Mouse (Mus musculus): ENCODE results near the gene Ccdc3.
"Not testable (repeated sequence)": the region's sequence is repeated elsewhere in the genome, so short reads cannot be mapped to it uniquely, and the experiment has no call there.

Gene Ccdc3

DNA sequence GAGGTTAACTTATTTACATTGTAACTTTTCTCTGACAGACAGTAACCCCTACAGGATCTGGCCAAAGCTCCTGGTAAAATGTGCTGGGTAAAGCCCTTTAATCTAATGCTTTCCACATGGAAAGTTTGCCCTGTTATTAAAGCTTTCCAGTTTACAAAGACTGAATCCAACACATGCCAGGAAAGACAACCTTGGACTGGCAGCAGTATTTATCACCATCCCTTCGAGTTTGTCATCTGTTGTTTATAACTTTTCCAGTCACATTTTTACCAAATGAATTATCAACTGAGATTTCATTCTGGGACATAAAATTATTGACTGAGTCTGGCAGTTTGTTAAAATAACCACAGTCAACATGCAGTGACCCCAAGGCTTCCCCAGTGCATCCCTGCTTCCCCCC, 77.0 kb downstream of the Ccdc3 start:
- no peak for DNase-seq (ENCODE audit: low read depth, low spot score)

DNA sequence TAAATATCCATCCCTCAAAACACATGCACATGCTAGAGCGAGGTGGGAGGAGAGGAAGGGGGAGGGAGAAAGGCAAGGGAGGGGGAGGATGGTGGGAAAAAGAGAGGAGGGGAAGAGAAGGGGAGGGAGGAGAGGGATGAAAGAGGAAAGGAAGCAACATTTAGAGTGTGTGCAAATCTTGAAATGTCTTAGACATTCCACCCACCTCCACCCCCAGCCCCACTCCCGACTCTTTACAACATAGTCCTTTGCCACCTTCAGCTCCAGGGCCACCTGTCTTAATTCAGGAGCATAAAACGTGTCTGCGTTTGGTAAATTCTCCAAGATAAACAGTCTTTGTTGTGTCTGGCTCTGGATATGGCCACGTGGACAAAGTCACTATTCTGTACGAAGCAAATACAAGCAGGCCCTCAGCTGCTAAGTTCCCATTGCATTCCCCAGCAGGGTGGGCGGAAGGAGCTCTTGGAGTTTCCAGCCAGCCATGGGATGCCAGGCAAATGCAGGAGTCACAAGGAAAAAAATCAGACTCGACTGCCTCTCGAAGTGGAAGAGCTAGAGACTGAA, 77.8 kb downstream of the Ccdc3 start:
- DNase-seq (ENCODE audit: low read depth, low spot score): no peak

DNA sequence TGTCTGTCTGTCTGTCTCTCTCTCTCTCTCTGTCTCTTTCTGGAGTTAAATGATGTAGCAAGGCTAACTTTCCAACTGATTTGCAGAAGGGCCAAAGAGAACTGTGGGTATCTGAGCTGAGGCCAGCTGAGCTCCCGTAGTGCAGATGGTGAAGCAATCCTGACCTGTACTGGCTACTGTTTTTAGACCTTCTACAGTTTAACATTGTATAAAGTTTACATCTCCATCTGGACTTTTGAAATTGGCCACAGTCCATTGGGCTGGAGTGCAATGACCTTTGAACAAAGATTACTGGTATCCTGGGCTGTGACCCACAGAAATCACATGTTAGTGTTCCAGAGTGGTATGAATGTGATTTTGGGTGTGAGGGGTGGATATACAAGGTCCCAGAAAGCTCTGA, 81.6 kb downstream of the Ccdc3 start:
- no peak for DNase-seq (ENCODE audit: low read depth, low spot score)

DNA sequence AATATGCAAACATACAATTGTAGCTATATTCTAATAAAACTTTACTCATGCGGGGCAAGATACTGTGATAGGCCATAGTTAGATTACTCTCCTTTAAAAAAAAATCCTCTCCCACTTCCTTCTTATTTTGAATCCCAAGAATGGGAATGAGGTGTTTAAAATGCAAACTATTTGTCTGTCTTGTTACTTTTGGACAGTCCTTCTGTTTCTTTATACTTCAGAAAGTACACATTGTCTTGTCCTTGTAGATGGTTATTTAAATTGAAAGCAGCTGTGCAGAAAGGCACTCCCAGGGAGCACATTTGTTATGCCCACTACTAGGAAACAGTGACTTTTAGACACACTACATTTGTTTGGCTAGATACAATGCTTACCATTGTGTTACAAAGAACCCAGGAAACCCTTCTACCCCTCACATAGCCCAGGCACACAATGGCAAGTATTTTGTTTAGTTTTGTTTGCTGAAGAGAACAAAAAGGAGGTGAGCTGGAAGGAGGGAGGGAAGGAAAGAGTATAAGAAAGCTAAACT, 82.3 kb downstream of the Ccdc3 start:
- no peak for DNase-seq (ENCODE audit: low read depth, low spot score)

DNA sequence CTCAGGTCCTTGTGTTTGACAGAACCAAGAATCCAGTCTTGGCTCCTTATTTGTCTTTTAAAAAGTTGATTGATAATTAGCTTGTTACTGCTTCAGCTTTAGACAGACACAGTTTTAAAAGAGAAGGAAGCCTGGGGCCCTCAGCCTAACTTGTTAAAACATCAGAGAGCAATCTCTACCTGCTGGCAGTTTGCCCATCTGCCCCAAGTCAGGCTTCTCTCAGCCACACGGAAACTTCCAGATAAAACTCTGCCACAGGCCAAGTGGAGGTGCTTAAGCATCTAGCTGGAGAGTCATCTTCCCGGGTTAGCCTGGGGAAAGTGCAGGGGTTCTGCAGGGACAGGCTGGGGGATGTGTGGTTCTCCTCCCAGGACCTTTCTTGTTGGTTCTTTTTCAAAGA, 85.0 kb downstream of the Ccdc3 start:
- DNase-seq (ENCODE audit: low read depth, low spot score): no peak

DNA sequence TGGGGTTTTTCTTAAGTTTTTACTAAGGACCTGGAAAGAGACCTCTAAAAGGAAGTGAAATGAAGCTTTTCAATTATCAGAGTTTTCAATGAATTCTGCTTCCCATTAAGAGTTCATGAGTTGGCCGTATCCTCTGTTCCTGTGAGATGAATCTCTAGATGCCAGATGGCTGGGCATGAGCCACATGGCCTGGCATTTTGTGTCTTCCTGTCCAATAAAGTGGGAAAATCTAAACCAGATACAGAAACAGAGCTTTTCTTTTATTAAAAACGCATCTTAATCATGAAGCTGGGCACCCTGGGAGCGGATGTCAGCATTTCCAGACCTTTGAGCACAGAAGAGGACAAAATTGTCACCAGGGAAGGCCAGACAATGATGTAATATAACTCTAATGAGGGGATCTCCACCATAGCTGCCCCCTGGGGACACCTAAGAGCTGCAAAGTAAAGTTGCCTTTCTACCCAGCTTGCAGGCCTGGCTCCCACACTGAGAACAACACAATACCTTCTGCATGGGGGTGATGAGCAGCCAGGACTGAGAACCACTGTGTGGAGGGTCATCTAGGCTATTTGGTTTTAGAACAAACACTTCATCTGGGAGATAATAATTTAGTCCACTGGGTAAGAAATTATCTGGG, 99.4 kb downstream of the Ccdc3 start:
- no peak for DNase-seq (ENCODE audit: low read depth, low spot score)

DNA sequence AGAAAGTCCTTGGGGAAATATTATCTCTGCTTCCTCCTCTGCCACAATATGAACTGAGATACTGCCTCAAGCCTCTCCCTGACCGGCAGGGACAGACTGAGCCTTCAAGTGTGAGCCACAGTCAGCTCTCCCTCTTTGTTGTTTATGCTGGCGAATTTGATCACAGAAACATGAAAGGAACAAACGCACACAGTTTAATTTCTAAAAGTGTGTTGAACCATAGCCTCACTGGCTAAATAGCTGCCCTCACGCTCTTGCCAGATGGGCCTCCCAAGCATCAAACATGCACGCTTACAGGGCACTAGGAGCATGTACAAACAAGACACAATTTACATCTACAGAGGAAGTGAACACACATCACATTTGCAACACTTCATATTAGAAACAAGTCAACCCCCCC, 100.3 kb downstream of the Ccdc3 start:
- DNase-seq (ENCODE audit: low read depth, low spot score): no peak

DNA sequence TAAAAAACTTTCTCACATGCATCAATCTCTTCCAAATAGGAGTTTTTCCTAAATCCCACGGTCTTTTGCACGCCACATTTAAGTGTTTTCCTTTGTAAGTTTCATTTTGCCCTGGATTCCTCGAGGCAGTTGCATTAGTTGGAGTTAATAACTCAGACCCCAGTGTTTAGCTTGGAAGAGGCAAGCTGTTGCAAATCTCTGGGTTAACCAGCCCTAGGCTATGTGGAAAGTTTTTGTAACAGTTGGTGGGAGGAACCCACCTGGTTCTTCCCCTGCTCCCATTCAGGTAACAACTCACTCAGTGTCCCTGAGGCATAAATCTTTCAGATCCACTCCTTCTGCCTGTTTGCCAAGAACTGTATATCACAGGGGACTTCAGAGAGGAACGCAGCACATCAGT, 101.9 kb downstream of the Ccdc3 start:
- no peak for DNase-seq (ENCODE audit: low read depth, low spot score)

DNA sequence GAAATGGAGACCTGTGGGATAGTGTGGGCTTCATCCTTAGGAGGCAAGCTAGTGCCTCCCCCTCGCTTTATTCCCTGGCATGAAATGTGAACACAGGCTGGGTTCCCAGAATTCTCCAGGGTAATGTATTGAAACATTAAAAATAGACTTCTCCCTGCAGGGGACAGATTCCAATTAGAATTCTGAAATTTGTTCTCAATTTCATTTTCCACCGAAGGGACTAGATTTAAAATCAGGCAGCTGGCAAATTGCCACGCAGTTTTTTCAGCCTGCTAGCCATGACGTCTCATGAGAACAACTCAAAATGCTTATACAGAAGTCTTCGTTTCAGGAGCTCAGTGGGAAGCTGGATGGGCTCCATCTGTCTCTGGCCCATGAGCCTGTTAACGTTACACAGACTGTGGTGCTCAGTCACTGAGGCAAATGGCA, 103.9 kb downstream of the Ccdc3 start:
- DNase-seq (ENCODE audit: low read depth, low spot score): no peak

DNA sequence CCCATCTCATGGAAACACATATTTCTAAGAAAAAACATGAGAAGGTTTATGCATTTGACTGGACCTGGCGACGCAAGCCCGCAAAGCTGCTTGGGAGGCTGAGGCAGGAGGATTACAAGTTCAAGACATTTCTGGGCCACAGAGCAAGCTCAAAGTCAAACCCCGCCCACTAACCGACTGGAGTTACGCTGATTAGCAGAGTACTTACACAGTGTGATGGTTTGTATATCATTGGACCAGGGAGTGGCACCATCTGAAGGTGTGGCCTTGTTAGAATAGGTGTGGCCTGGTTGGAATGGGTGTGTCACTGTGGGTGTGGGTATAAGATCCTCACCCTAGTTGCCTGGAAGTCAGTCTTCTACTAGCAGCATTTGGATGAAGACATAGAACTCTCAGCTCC, 111.6 kb downstream of the Ccdc3 start:
- not testable (repeated sequence) for DNase-seq (ENCODE audit: low read depth, low spot score)

DNA sequence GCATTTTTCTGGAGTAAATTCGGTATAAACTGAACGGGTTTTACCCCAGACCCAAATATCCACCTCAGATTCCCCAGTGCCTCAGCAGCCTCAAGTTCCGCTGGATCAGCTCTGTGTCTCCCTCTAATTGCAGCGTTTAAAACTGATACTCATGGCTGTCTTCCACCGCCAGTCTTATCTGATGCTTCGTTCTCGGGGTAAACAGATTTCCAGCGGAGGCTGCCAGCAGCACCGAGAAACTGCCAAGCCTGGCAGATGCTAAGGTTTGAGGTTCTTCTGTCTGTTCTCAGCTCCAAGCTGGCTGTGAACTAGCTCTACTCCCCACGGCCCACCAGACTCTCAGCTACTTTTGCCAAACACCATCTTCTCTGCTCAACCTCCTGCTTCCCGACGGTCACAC, 112.4 kb downstream of the Ccdc3 start:
- DNase-seq (ENCODE audit: low read depth, low spot score): no peak

DNA sequence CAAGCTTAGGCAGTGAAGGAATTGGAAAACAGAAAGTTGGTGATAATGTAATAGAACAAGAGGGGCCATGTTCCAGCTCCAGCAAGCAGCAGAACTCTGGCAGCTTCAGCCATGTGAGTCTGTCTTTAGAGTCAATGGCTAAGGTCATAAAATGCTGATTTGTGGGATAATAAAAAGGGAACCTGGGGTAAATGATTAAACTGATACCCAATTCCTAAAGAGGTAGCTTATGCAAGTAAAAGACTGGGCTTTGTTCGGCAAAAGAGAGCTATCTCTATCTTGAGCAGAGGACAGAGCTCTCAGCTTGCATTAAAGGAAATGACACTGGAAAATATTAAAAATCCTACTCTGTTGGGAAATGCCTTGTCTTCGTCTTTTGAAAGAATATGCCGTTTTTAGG, 120.7 kb downstream of the Ccdc3 start:
- DNase-seq (ENCODE audit: low read depth, low spot score): no peak

DNA sequence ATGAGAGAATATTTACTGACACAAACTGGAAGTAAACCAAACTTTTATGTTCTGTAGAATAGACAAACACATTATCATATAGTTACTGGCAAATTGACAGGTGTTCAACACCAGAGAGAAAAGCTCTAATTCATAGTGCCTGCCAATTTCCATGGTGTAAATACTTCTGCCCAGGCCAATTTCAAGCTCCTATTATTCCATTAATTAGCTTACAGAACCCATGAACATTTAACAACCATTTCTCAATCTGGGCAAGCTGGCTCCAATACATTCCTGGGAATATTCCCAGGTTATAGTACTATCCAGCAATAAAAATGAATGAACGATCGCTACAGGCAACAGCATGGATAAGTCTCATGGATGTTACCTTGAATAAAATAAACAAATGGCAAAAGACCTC, 124.7 kb downstream of the Ccdc3 start:
- no peak for DNase-seq (ENCODE audit: low read depth, low spot score)

DNA sequence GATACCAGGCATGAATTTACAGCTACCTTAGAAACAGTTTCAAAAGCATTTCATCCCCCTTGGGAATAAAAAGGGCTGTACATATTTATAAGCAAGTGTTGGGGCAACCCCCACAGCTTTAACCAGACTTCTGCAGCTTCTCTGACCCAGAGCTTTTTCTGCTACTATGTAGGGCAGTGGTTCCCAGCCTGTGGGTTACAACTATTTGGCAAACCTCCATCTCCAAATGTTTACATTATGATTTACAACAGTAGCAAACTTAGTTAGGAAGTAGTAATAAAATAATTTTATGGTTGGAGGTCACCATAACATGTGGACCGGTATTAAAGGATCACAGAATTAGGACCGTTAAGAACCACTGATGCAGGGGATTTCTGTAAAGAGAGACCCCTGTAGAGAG, 130.4 kb downstream of the Ccdc3 start:
- DNase-seq (ENCODE audit: low read depth, low spot score): no peak
